Mouse (Mus musculus): ENCODE measurements around the gene Casz1. TPM values are rescaled to one million over a fixed set of nuclear protein-coding genes. Genes with fewer than 3 reads are reported as not detected.

Gene Casz1
- polyA plus RNA-seq, 1 experiment from 2014 or later, result 3.1 TPM

DNA sequence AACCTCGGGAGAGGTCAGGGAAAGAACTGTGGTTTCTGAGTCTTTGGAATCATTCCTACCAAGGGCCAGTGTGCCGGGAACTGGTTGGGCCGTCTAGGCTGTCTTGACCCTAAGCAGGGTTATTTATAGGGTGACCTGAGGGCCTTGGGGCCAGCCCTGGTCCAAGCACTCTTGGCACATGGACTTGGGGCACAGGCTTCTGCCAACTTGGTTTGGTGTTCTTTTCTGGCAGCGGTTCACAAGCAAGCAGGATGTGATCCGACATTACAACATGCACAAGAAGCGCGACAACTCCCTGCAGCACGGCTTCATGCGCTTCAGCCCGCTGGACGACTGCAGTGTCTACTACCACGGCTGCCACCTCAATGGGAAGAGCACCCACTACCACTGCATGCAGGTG lies 132.5 kb downstream of the Casz1 start:
- Histone ChIP-seq H3K9me3 (no peaks in the 10 kb centered on the region), H3K27ac (no peak overlapping the region), H3K27me3 (peaks cover 29% of the 10 kb centered on the region), H3K4me1 (peaks cover 39% of the 10 kb centered on the region), H3K9ac (no peak overlapping the region), H3K36me3 (replicated peaks) (peaks cover 2% of the 10 kb centered on the region; the same call in 1 of the 2 replicates), H3K4me3 (replicated peaks) (no peak overlapping the region), H3K4me2 (no peak overlapping the region)
- WGBS, result 92% methylated on average over 12 of the region's 12 CpGs
- no peak for ATAC-seq (ENCODE audit: low FRiP score)

DNA sequence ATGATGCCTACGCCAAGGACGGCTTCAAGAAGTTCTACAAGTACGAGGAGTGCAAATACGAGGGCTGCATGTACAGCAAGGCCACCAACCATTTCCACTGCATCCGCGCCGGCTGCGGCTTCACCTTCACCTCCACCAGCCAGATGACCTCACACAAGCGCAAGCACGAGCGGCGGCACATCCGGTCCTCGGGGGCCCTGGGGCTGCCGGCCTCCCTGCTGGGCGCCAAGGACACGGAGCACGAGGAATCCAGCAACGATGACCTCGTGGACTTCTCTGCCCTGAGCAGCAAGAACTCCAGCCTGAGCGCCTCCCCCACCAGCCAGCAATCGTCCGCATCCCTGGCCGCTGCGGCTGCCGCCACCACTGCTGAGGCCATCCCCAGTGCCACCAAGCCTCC lies 134.3 kb downstream of the Casz1 start:
- no peak for ATAC-seq (ENCODE audit: low FRiP score)
- no peak overlapping the region for H3K27ac ChIP-seq
- peaks cover 42% of the 10 kb centered on the region for H3K4me1 ChIP-seq
- H3K4me2 ChIP-seq, result no peak overlapping the region
- 91% methylated on average over 26 of the region's 26 CpGs for WGBS
- no peak overlapping the region for H3K9ac ChIP-seq
- H3K4me3 ChIP-seq (replicated peaks), result no peak overlapping the region
- peaks cover 2% of the 10 kb centered on the region; the same call in 1 of the 2 replicates for H3K36me3 ChIP-seq (replicated peaks)
- H3K27me3 ChIP-seq, result peaks cover 40% of the 10 kb centered on the region
- H3K9me3 ChIP-seq, result no peaks in the 10 kb centered on the region

DNA sequence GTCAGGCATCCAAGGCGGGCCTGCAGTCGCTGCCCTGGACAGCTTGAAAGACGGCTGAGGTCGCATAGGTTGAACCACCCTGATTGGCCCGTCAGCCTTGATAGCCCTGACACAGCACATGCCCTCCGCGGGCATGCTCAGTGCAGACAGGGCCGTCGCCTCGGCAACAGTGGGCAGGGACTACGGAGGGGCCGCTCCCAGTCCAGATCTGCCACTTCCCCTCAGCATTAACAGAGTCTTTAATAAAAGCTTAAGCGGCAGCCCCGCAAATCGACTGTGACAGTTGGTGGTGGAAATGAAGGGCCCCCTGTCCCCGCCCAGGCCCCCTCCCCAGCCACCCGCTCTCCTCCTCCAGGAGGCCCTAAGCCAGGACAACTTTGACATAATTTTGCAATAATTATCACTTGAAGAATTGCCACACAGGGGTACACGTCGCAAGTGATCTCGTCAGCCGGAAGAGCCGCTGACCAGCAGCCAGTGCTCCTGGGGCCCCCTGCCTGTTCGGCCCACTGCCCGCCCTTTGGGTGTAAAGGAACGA lies 136.5 kb downstream of the Casz1 start:
- no peaks in the 10 kb centered on the region for H3K9me3 ChIP-seq
- peak; percentile 90 for ATAC-seq (ENCODE audit: low FRiP score)
- H3K27ac ChIP-seq, result peak overlapping the region; percentile 62
- H3K9ac ChIP-seq, result 0 out of 2 replicates have a peak overlapping the region, but pooled peaks have one; percentile 17
- H3K4me2 ChIP-seq, result peak overlapping the region; percentile 42
- H3K4me3 ChIP-seq (replicated peaks), result no peak overlapping the region; the same call in 1 of the 2 replicates
- H3K4me1 ChIP-seq, result peaks cover 29% of the 10 kb centered on the region
- 9% methylated on average over 25 of the region's 25 CpGs for WGBS
- peaks cover 37% of the 10 kb centered on the region for H3K27me3 ChIP-seq
- H3K36me3 ChIP-seq (replicated peaks), result 0 out of 2 replicates have a peak, but pooled peaks cover 2% of the 10 kb centered on the region

DNA sequence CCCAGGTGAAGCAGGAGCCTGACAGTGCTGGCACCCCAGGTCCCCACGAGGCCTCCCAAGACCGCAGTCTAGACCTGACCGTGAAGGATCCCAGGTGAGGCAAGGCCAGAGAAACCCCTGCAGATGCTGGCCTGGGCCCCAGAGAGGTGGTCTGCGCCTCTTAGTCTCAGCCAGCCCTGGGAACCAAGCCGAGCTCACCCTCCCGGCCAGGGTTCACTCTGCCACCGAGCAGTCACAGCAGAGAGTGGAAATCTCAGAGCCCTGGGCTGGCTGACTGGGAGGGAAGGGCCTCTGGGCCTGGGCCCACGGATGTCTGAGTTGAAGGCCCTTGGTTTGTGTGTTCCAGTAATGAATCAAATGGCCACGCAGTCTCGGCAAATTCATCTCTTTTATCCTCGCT lies 137.1 kb downstream of the Casz1 start:
- no peak overlapping the region for H3K4me3 ChIP-seq (replicated peaks)
- H3K4me2 ChIP-seq, result peak overlapping the region; percentile 42; the same call in 1 of the 2 replicates
- WGBS, result 55% methylated on average over 11 of the region's 11 CpGs
- H3K9me3 ChIP-seq, result no peaks in the 10 kb centered on the region
- H3K27ac ChIP-seq, result peak overlapping the region; percentile 62; the same call in 1 of the 2 replicates
- ATAC-seq (ENCODE audit: low FRiP score), result 0 out of 2 replicates have a peak, but pooled peaks have one; percentile 24
- no peak overlapping the region for H3K9ac ChIP-seq
- 0 out of 2 replicates have a peak, but pooled peaks cover 2% of the 10 kb centered on the region for H3K36me3 ChIP-seq (replicated peaks)
- H3K27me3 ChIP-seq, result peaks cover 37% of the 10 kb centered on the region
- peaks cover 26% of the 10 kb centered on the region for H3K4me1 ChIP-seq

DNA sequence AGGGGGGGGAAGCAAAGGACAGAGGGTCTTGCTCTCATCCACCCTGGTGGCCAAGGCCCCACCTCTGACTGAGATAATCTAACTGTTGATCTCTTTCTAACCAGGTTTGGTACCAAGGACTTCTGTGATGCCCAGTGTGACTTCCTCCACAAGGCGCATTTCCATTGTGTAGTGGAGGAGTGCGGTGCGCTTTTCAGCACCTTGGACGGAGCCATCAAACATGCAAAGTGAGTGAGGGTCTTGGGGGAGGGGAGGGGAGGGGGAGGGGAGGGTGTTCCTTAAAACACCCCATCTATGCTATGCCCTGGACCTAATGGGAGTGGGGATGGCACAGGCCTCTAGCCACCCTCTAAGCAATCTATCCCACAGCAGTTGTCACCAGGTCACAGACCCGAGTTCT lies 138.9 kb downstream of the Casz1 start:
- WGBS, result 29% methylated on average over 5 of the region's 5 CpGs
- no peak overlapping the region for H3K4me2 ChIP-seq
- no peaks in the 10 kb centered on the region for H3K9me3 ChIP-seq
- H3K27me3 ChIP-seq, result peaks cover 38% of the 10 kb centered on the region
- no peak overlapping the region for H3K4me3 ChIP-seq (replicated peaks)
- H3K9ac ChIP-seq, result no peak overlapping the region
- H3K27ac ChIP-seq, result no peak overlapping the region
- H3K36me3 ChIP-seq (replicated peaks), result 0 out of 2 replicates have a peak, but pooled peaks cover 2% of the 10 kb centered on the region
- ATAC-seq (ENCODE audit: low FRiP score), result no peak
- H3K4me1 ChIP-seq, result peaks cover 29% of the 10 kb centered on the region

DNA sequence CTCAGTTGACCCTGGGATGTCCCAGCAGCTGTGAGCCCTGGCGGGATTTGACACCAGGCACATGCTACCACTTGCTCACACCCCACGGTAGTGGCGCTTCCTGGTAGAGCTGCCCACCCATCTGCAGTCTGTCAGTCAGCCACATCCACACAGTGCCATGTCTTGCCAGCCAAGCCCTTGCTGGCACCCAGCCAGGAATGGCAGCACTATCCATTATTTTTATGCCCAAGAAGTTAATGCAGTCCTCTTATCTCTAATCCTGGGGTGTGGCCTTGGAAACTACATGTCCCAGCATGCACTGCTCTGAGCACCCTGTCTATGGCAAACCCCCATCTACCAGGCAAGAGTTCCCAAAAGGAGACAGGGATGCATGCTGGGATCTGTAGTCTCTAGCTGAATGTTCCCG lies 141.2 kb downstream of the Casz1 start:
- peaks cover 36% of the 10 kb centered on the region for H3K4me1 ChIP-seq

DNA sequence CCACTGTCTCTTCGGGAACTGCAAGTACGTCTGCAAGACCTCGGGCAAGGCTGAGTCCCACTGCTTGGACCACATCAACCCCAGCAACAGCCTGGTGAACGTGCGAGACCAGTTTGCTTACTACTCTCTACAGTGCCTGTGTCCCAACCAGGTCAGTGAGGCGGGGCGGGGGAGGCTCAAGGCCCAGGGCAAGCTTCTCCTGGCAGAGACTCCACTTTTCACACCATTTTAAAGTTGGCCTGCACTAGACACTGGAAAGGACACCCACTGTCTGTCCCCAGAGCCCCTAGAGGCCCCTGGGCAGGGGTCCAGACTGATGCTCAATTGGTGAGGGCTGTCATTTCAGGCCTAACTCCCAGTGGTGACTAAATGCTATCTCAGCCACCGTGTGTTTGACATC lies 141.8 kb downstream of the Casz1 start:
- WGBS, result 91% methylated on average over 8 of the region's 8 CpGs
- H3K4me2 ChIP-seq, result no peak overlapping the region
- H3K9me3 ChIP-seq, result no peaks in the 10 kb centered on the region
- no peak for ATAC-seq (ENCODE audit: low FRiP score)
- no peak overlapping the region for H3K27ac ChIP-seq
- peaks cover 36% of the 10 kb centered on the region for H3K4me1 ChIP-seq
- no peak overlapping the region for H3K4me3 ChIP-seq (replicated peaks)
- H3K36me3 ChIP-seq (replicated peaks), result no peaks in the 10 kb centered on the region
- H3K9ac ChIP-seq, result no peak overlapping the region
- peaks cover 49% of the 10 kb centered on the region for H3K27me3 ChIP-seq

More for the DNA sequence above, 141.2 kb downstream of the Casz1 start:
- H3K4me2 ChIP-seq, result no peak overlapping the region
- H3K27me3 ChIP-seq, result peaks cover 44% of the 10 kb centered on the region
- no peaks in the 10 kb centered on the region for H3K36me3 ChIP-seq (replicated peaks)
- H3K9ac ChIP-seq, result no peak overlapping the region
- H3K27ac ChIP-seq, result no peak overlapping the region
- peak; percentile 24; the same call in 1 of the 2 replicates for ATAC-seq (ENCODE audit: low FRiP score)
- H3K9me3 ChIP-seq, result no peaks in the 10 kb centered on the region
- H3K4me3 ChIP-seq (replicated peaks), result no peak overlapping the region
- WGBS, result 80% methylated on average over 4 of the region's 4 CpGs

DNA sequence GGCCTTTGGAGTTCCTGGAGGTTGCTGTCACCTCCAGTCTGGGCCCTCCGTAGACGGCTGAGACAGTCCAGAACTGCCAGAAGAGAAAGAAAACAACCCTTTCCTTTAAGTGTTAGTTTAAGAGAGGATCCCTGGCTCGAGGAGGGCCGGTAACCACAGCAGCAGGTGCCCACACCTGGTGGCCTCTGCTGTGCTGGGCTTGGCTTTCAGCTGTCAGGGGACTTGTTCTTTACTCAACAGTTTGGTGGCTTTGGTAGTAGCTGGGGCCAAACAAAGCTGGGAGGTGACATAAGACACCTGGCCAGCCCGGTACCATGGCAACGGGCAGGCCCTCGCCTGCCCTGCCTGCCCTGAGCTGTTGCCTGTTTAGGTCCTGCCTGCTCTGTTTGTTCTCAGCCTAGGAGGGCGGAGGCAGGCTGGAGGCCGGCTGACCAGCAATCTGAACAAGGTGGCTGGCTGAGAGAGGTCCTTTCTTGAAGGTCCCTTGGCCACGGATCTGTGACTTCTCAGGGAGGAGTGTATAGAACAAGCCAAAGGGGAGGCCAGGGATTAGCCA lies 143.7 kb downstream of the Casz1 start:
- 51% methylated on average over 10 of the region's 10 CpGs for WGBS
- H3K4me1 ChIP-seq, result peaks cover 47% of the 10 kb centered on the region
- no peak overlapping the region for H3K9ac ChIP-seq
- H3K4me2 ChIP-seq, result no peak overlapping the region
- peaks cover 61% of the 10 kb centered on the region for H3K27me3 ChIP-seq
- no peaks in the 10 kb centered on the region for H3K36me3 ChIP-seq (replicated peaks)
- ATAC-seq (ENCODE audit: low FRiP score), result no peak
- H3K9me3 ChIP-seq, result no peaks in the 10 kb centered on the region
- no peak overlapping the region for H3K27ac ChIP-seq
- H3K4me3 ChIP-seq (replicated peaks), result no peak overlapping the region

DNA sequence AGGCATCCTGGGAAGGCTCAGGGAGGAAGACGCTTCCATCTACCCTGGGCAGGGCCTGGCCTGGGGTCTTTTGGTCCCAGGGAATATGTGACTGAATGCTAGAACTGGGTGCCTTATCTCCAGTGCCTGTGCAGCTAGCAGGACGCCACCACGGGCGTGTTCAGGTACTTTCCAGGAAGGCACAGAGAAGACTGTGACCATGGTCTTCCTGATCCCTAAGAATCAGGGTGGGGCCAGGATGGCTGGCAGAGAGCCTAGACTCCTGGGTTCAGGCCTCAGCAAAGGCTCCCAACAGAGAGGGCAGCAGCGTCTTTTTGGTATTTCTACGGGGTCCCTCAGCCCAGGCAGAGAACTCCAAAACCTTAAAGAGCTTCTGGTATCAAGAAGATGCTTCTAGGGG lies 146.3 kb downstream of the Casz1 start:
- Histone ChIP-seq H3K36me3 (replicated peaks) (no peaks in the 10 kb centered on the region), H3K4me1 (peaks cover 48% of the 10 kb centered on the region), H3K9ac (no peak overlapping the region)

DNA sequence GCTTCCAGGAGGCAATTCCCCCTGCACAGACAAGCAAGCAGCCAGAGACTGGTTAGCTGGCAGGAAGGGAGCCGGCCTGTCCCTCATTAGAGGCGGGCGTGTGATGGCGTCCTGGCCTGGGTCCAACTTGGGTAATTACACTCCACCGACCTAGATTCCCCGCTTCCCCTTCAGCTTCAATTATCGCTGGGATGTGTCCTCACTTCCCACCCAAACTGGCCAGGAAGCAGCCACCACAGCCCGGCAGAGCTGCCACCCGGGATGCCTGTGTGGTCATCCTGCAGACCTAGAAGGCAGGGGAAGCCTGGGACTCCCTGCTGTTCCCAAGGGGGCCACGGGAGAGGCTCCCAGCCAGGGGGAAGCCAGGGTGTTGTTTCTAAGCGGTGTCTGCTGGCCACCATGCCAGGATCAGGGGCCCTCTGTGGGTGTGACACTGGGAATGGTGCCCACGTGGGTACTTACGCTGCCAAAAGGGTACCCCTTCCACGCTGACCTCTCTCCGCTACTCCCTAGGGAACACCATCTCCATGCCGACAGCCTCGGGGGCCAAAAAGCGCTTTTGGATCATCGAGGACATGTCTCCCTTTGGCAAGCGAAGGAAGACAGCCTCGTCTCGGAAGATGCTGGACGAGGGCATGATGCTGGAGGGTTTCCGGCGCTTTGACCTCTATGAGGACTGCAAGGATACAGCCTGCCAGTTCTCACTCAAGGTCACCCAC lies 146.9 kb downstream of the Casz1 start:
- H3K36me3 ChIP-seq (replicated peaks), result no peaks in the 10 kb centered on the region
- H3K9ac ChIP-seq, result no peak overlapping the region
- peak overlapping the region; percentile 48; the same call in 1 of the 2 replicates for H3K27ac ChIP-seq
- H3K27me3 ChIP-seq, result peaks cover 66% of the 10 kb centered on the region
- peaks cover 48% of the 10 kb centered on the region for H3K4me1 ChIP-seq
- H3K4me2 ChIP-seq, result peak overlapping the region; percentile 86
- H3K4me3 ChIP-seq (replicated peaks), result no peak overlapping the region
- peak; percentile 64; the same call in 1 of the 2 replicates for ATAC-seq (ENCODE audit: low FRiP score)
- WGBS, result 26% methylated on average over 24 of the region's 25 CpGs
- H3K9me3 ChIP-seq, result no peaks in the 10 kb centered on the region

More for the DNA sequence above, 146.3 kb downstream of the Casz1 start:
- no peak overlapping the region for H3K4me3 ChIP-seq (replicated peaks)
- ATAC-seq (ENCODE audit: low FRiP score), result peak; percentile 3; the same call in 1 of the 2 replicates
- H3K4me2 ChIP-seq, result peak overlapping the region; percentile 86; the same call in 1 of the 2 replicates
- peak overlapping the region; percentile 48 for H3K27ac ChIP-seq
- no peaks in the 10 kb centered on the region for H3K9me3 ChIP-seq
- WGBS, result 75% methylated on average over 6 of the region's 6 CpGs
- H3K27me3 ChIP-seq, result peaks cover 66% of the 10 kb centered on the region

DNA sequence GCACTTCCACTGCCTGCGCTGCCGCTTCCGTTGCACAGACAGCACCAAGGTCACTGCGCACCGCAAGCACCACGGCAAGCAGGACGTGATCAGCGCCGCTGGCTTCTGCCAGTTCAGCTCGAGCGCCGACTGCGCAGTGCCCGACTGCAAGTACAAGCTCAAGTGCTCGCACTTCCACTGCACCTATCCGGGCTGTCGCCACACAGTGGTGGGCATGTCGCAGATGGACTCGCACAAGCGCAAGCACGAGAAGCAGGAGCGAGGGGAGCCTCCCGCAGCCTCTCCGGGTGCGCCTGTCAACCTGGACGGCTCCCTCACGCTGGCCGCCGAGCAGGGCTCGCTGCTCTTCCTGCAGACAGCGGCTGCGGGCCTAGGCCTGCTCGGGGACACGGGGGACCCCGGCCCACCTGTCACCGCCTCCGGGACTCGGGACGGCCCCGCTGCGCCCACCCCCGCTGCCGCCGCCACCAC lies 147.6 kb downstream of the Casz1 start:
- H3K9me3 ChIP-seq, result no peaks in the 10 kb centered on the region
- peak overlapping the region; percentile 86 for H3K4me2 ChIP-seq
- H3K4me1 ChIP-seq, result peaks cover 48% of the 10 kb centered on the region
- peak overlapping the region; percentile 56 for H3K9ac ChIP-seq
- H3K4me3 ChIP-seq (replicated peaks), result peak overlapping the region; percentile 47
- peaks cover 66% of the 10 kb centered on the region for H3K27me3 ChIP-seq
- ATAC-seq (ENCODE audit: low FRiP score), result peak; percentile 18
- WGBS, result 3% methylated on average over 37 of the region's 44 CpGs
- no peaks in the 10 kb centered on the region for H3K36me3 ChIP-seq (replicated peaks)
- no peak overlapping the region for H3K27ac ChIP-seq
